ENCODE assay signal across 8 mouse cellular contexts in the genomic region with DNA sequence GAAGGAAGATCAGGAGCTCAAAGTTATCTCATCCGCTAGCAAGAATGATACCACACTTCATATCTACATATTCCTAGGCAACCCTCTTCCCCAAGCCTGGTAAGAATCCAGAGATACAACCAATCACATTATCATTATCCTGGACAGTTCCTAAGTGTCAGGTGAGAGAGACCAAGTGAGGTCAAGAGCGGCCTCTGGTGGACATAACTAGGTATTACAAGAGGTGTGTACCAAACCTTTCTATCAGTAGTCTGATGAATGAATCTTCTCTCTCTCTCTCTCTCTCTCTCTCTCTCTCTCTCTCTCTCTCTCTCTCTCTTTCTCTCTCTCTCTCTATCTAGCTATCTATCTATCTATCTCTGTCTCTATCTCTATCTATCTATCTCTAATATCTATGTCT. TPM values are rescaled to one million over a fixed set of nuclear protein-coding genes. Genes with fewer than 3 reads are reported as not detected.
DNase-seq lines count a peak whose midpoint lies in the region; ATAC-seq lines count a peak whose summit lies in the region.

No protein-coding gene starts in this region.

- H3K4me1 ChIP-seq in liver, embryonic 12.5 days = peaks cover 12% of the 10 kb centered on the region

- H3K9ac ChIP-seq in liver, embryonic 12.5 days = no peak overlapping the region

- H3K27me3 ChIP-seq in liver, embryonic 12.5 days (replicated peaks) = 0 out of 2 replicates have a peak, but pooled peaks cover 4% of the 10 kb centered on the region

- no peak for ATAC-seq in cerebellum, adult (ENCODE audit: insufficient number of reproducible peaks, low FRiP score, low TSS enrichment)
- ATAC-seq in liver, embryonic 12.5 days = no peak
- peak; percentile 64; the same call in 1 of the 2 replicates for ATAC-seq in erythroblast, adult 5-6 weeks (replicated peaks; ENCODE audit: low FRiP score, poor library complexity, severe bottlenecking)
- ATAC-seq in megakaryocyte-erythroid progenitor cell, adult 5-6 weeks (replicated peaks; ENCODE audit: low FRiP score, low TSS enrichment, poor library complexity, severe bottlenecking) = peak; percentile 44

- no peak overlapping the region for H3K4me3 ChIP-seq in liver, embryonic 12.5 days

- peak; percentile 36 to 50 for DNase-seq in cerebellum, adult 18-20 months
- peak; percentile 49 for DNase-seq in liver
- peak; percentile 52 for DNase-seq in ZHBTc4 (ENCODE audit: low read depth, low spot score)
- DNase-seq in right cerebral cortex, postnatal 36 days (ENCODE audit: low spot score in 2 of 2) = no peak

- H3K36me3 ChIP-seq in liver, embryonic 12.5 days = no peaks in the 10 kb centered on the region

- H3K27ac ChIP-seq in liver, embryonic 12.5 days = no peak overlapping the region

- no peak overlapping the region for H3K4me2 ChIP-seq in liver, embryonic 12.5 days

- no peaks in the 10 kb centered on the region for H3K9me3 ChIP-seq in liver, embryonic 12.5 days (replicated peaks)

- WGBS in liver, embryonic 12.5 days (ENCODE audit: insufficient replicate concordance) = 0% methylated on average over 2 of the region's 2 CpGs

RNA-seq across cellular contexts. Expression of a gene that starts 20.0 kb away (rescaled TPM):
- 7.2 and 7.3 TPM in 2 replicates for polyA plus RNA-seq in liver, embryonic 12.5 days (2016; fragmentation: Nextera tagmentation; extraction: Ambion mirVana)
- total RNA-seq in erythroblast, adult 5-6 weeks (2015; ENCODE audit: low replicate concordance) = not detected in 2 replicates
- not detected in 2 replicates for total RNA-seq in erythroblast, adult 5-6 weeks (2017; ENCODE audit: low replicate concordance)
- not detected in 2 replicates for total RNA-seq in megakaryocyte-erythroid progenitor cell, adult 5-6 weeks (2014; fragmentation: Nextera tagmentation)
- not detected in 2 replicates for total RNA-seq in megakaryocyte-erythroid progenitor cell, adult 5-6 weeks (2017)

RNA-seq across cellular contexts. Expression of a gene that starts 55.1 kb away (rescaled TPM):
- 171 and 178 TPM in 2 replicates for polyA plus RNA-seq in liver, embryonic 12.5 days (2016; fragmentation: Nextera tagmentation; extraction: Ambion mirVana)
- total RNA-seq in erythroblast, adult 5-6 weeks (2015; ENCODE audit: low replicate concordance) = 31.6 and 35.5 TPM in 2 replicates
- 24.7 and 25.2 TPM in 2 replicates for total RNA-seq in erythroblast, adult 5-6 weeks (2017; ENCODE audit: low replicate concordance)
- 166 and 271 TPM in 2 replicates for total RNA-seq in megakaryocyte-erythroid progenitor cell, adult 5-6 weeks (2014; fragmentation: Nextera tagmentation)
- total RNA-seq in megakaryocyte-erythroid progenitor cell, adult 5-6 weeks (2017) = 101 and 114 TPM in 2 replicates

RNA-seq across cellular contexts. Expression of a gene that starts 58.7 kb away (rescaled TPM):
- polyA plus RNA-seq in liver, embryonic 12.5 days (2016; fragmentation: Nextera tagmentation; extraction: Ambion mirVana) = 26.5 and 31.2 TPM in 2 replicates
- 1.7 and 6.9 TPM in 2 replicates for total RNA-seq in erythroblast, adult 5-6 weeks (2015; ENCODE audit: low replicate concordance)
- total RNA-seq in erythroblast, adult 5-6 weeks (2017; ENCODE audit: low replicate concordance) = 1.8 and 7.8 TPM in 2 replicates
- 0.96 and 1.4 TPM in 2 replicates for total RNA-seq in megakaryocyte-erythroid progenitor cell, adult 5-6 weeks (2014; fragmentation: Nextera tagmentation)
- 1.7 TPM in 1 of 2 replicates, not detected in the other for total RNA-seq in megakaryocyte-erythroid progenitor cell, adult 5-6 weeks (2017)

Comparison
In these comparisons a context has a peak if more than half of its experiments do, and no peak if none do; other contexts are left out.
1. DNase-seq: peak in cerebellum, adult 18-20 months (2 of 2), liver (single experiment) and ZHBTc4 (single experiment); none in right cerebral cortex, postnatal 36 days (0 of 2).
2. ATAC-seq: peak in erythroblast, adult 5-6 weeks (single experiment) and megakaryocyte-erythroid progenitor cell, adult 5-6 weeks (single experiment); none in cerebellum, adult (single experiment) and liver, embryonic 12.5 days (single experiment).